Mouse (Mus musculus): ENCODE measurements around the gene Spsb4. TPM values are rescaled to one million over a fixed set of nuclear protein-coding genes. Genes with fewer than 3 reads are reported as not detected.

The Spsb4 gene
- total RNA-seq, 2 experiments from 2014 or later, result 4.7 to 6.3 TPM

DNA sequence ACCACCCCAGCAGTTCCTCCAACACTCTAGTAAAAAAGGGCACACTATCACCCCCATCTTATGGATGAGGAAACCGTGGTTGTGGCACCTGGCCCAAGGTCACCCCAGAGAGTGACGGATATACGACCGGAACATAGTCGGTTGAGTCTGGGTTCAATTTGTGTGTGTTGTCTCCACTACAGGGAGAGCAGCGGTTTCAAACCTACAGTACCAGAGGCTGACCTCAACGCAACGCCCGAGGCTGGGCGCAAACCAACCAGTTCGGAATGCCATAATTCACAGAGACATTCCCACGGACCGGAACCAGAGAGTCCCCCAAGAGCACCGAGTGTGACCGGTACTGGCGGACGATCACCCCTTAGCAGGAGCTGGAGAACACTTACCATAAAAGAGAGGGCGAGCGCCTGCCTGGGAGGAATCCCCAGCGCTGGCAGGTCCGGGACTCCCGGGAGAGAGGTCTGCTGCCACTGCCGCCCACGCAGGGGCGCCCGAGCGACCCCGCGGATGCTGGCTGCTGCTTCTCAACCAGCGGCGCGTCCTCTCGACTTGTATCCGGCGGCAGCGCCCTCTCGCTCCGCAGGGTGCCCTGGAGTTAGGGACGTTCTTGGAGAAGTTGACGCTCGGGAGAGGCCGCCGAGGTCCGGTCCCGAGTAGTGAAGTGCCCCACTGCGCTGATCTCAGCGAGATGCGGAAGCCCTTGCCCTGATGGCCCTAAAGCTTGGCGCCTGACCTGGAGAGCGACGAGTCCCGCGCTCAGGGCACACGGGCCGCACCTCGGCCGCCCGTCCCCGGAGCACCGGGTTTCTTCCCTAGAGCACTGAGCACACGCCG is 617 bp downstream of the Spsb4 start:
- DNase-seq (ENCODE audit: low spot score in 2 of 2), result peak; percentile 11 to 39

DNA sequence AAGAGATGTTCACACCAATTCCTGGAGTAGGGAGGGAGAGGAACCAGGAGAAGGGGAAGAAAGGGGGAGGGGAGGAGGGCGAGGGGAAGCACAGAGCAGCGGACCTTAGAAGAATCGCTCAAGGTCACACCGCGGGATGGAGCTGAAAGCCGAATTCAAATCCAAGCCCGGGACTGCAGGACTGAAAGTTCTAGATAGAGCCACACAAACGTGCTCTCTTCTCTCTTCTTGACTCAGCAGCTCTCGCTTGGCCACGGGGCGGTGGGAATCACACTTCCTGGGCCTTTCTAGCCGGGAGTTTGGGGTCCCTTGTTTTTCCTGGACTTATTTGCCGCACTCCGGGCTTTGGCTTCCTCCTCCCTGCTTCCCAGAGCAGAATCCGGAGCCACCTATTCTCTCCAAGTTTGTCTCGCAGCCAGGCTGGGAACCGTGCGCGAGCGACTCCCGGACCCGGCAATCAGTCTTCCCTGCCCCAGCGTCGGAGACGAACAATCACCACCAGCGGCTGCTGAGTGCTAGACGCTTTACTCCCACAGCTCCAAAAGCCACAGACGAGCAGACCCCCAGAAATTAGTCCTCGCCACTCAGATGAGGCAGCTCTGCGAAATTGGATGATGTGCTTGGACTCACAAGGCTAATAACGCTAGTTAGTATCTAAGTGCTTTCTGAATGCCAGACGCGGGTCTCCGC is 1.4 kb downstream of the Spsb4 start:
- peak; percentile 8 to 34 for DNase-seq (ENCODE audit: low spot score in 2 of 2)

DNA sequence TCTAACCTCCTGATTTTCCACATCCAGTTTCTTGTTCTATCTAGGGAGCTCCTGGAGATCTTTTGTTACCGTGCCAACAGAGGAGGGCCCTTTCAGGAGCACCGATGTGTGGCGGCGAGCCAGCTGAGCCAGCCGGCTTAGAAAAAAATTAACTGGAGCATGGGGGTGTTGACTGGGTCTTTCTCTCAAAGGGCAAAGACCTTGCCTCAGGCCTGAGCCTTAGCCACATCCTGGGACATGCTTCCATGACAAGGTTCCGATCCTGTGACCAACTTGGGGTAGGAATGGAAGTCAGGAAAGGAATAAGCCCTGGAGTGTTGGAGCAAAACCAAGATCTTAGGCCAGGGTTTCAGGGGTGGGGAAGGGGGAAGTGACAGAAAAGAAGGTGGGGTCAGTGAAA is 2.9 kb downstream of the Spsb4 start:
- DNase-seq (ENCODE audit: low spot score in 2 of 2), result peak in 1 of 2 experiments; percentile 16

DNA sequence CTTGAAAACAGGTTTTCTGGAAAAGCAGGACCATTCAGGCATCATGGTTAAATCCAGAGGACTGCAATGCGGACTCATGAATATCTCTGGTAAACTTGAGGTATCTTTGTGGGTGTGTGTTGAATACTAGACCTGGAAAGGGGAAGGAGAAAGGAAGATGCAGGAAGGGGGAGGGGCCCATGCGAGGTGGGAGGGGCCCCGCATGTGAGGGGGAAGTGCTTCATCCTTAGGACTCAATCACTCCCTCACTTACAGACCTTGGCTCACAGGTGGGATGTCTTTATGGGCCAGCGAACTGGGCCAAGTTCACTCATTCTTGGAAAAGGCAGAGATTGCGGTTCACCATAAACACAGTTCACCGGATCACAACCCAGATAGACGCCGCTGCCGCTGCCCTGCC is 4.9 kb downstream of the Spsb4 start:
- no peak for DNase-seq (ENCODE audit: low spot score in 2 of 2)

DNA sequence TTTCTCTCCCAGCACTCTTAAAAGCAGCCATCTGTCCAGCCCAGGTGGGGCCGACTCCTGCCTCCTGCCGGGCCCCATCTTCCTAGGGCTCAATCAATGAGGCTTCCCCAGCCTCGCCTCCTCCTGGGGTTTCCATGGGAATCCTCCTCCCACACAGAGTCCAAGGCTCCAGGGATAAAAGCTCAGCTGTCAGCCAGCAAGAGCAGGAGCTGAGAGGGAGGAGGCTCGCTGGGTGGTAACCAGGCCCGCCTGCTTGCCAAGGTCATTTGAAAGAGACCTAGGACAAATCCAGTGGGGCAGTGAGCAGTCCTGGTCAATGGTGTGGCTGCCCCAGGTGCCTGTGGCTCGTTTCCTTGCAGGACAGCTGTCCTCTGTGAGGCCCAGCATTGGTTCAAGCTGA is 5.5 kb downstream of the Spsb4 start:
- DNase-seq (ENCODE audit: low spot score in 2 of 2), result peak; percentile 45 to 51

DNA sequence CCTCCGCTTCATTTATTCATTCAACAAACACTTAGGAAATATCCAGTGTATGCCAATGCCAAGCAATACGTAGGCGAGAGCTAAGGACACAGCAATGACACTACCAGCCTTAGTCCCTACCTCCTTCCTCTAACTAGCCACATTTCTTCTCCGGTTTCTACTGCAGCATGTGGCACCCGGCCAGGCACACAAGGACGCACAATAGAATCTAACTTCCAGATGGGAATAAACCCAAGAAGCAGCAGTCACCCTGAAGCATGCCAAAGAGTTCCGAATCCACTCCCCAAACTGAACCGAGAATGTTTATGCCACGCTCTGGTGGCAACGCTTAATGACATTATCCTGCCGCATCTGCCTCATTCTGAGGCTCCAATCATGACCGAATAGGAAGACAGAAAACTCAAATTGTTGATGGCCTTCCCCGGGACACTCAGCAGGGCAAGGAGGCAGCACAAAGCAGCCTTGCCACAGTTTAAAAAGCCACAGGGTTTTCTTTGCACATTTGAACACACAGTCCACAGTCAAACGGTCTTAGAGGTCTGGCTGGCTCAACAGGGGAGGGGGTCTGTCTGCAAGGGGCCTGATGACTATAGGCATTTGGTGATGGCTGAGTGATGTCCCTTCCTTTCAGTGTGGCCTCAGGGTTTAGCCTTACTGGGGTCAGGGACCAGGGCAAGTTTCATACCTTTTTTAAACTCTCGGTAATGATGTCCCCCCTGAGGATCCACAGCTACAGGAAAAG is 7.0 kb downstream of the Spsb4 start:
- peak; percentile 17 to 57 for DNase-seq (ENCODE audit: low spot score in 2 of 2)

DNA sequence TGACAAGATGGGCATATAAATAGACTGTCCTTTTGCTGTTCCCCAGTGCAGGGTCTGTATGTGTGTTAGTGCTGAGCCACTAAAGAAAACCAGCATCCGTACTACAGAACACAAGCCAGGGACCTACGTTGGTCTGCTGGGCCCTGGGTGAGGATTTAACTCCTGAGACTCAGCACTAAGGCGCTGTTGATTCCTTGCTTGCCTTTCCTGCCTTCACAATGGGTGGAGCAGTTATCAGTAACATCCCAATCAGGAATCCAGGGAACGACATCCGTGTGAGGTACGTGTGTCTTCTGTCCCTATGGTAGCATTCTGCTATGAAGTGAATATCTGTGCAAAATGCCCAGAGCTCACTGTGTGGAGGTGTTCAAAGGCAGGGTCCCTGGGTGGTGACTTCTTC is 8.2 kb downstream of the Spsb4 start:
- no peak for DNase-seq (ENCODE audit: low spot score in 2 of 2)

DNA sequence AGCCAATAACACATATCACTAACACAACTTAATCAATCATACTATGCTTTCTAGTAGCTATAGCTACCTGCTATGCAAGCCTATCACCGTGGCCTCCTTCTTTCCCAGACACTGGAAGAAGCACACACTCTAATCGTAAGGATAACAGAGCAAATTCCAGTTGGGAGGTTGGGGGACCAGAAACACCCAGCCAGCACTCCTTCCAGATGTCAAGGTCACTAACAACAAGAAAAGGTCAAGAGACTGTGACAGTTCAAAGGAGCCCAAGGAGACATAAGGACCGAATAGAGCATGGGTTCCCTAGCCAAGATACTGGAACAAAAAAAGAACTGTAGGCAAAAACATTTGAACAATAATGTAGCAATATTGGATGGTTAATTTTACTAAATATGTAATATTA is 13.9 kb downstream of the Spsb4 start:
- DNase-seq (ENCODE audit: low spot score in 2 of 2), result no peak

DNA sequence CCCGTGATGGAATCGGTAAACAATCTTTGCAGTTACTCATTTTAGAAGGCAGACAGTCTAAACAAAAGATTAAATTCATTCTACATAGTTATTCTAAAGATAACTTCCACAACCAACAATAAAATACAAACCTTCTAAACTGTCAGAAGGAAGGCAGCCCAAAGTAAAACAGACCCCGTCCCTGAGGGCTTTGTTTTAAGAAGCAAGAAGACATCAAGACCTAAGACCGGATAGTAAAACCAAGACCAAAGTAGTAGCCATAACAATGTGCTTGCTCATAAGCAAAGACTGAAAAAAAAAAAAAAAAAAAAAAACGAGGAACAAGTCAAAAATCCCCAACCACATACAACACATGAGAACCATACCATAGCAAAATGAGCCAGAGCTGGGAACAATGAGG is 15.5 kb downstream of the Spsb4 start:
- DNase-seq (ENCODE audit: low spot score in 2 of 2), result no peak

DNA sequence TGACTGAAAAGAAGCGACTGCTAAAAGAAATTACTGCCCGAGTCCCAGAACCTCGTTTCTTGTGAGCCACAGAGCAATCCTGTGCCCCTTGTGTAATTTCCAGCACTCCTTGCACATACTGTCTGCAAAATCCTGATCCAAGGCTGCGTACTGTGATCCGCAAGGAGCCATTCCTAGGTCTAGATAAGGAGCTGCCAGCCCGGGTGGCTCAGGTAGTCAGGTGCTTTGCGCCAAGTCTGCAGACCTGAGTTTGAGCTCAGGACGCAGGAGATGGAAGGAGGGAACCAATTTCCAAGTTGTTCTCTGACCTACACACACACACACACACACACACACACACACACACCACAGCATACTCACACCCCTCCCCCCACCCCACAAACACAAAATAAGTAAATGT is 16.0 kb downstream of the Spsb4 start:
- no peak for DNase-seq (ENCODE audit: low spot score in 2 of 2)

DNA sequence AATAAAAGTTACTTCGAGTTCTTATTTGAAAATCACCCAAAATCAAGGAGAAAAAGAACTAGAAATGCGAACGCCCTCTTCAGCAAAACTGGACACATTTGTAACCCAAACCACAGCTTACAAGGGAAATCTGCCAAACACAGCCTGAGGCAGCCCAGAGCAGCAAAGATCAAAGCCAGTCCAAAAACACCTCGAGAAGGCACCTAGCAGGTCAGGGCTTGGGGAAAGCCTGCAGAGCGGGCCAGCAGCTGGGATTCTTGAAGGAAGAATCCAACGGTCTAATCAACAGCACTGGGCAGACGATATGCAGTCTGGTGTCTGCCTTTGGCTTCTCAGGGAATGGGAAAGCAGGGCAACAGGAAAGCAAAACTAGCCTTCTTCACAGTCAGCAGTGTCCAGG is 16.6 kb downstream of the Spsb4 start:
- DNase-seq (ENCODE audit: low spot score in 2 of 2), result no peak

DNA sequence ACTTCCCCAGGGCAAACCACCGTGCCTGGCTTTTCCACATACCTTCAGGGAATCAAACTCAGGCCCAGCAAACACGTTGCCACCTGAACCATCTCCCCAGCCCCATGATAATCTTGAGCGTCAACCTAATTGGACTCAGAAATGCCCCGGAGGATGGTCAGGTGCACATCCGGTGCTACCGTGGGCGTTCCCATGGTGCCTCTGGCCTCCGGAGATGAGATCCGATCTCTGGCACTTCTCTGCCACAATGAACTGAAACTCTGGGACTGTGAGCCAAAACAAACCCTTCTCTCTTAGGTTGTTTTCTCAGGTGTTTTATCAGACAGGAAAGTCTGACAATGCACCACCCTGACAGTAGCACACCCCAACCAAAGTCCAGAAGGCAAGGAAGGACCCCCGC is 17.2 kb downstream of the Spsb4 start:
- no peak for DNase-seq (ENCODE audit: low spot score in 2 of 2)

DNA sequence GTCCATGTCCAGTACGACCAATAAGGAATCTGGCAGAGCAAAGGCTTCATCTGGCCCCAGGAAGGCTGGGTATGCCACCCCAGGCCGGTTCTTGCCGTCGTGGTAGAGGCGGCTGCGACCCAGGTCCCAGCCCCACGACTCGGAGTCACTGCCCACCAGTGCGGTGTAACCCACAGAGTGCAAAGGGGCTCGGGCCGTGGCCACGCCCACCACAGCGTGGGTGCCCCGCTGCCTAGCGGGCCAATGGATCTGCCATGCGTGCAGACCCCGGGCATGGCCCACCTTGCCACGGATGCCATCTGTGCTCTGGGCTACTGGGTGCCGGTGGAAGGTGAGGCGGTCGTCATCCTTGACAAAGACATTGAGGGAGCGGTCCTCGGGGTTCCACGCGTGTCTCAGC is 22.9 kb downstream of the Spsb4 start:
- DNase-seq (ENCODE audit: low spot score in 2 of 2), result no peak

DNA sequence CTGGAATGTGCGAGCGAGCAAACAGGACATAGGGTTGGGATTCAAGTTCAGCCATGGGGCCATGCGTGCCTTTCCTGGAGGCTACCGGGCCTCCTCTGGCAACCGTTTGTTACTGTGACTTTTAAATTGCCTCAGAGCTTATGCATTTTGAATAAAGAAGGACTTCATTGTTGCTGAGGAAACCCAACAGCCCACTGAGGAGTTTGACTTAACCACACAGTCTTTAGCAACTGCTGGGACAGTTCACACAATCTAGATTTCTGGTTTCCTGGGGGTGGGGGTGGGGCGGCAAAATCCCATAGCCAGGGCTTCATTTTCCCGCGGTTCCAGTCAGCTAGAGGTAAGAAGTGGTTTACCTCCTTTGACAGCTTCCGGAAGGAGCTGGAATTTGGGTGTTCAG is 23.9 kb downstream of the Spsb4 start:
- DNase-seq (ENCODE audit: low spot score in 2 of 2), result no peak

DNA sequence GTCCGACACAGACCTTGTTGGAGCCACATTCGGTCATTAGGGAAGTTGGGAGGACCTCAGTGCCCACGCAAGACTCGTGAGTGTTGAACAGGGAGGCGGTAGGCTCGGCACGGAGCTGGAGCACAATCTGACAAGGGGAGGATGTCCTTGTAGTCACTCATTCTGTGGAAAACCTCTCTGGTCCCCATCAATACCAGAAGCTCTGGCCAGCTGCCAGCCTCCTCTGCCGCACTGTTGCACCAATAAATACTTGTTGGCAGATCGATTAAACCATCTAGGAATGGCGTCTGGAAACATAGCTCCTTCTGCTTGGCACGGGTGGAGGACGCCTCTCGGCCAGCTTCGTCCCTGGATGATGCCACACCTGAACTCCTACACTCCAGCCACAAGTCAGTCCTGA is 27.5 kb downstream of the Spsb4 start:
- DNase-seq (ENCODE audit: low spot score in 2 of 2), result no peak

DNA sequence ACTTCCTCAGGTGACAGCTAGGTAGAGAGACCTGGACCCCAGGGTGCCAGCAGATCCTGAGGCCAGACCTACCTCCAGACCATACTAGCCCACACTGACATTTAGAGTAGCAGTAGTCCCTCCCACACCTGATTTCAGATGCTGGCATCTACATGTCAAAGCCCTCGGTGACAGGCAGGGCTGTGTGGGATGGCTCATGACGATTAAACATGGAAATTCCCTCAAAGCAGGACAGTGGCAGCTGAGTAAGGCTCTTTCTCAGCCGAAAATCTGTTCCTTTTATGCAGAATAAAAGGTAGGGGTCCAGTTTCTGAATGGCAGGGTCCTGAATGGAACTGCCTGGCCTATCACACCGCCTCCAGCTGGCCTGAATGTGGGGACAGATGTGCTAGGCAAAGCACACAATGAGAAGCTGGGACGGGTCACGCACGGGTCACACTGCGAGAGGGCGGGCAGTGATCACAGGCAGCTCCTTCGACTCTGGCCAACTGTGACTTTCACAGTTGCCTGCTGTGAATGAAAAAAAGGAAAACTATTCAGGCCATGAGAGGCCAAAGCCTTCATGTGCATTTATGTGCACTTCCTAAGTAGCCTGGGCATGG is 29.2 kb downstream of the Spsb4 start:
- DNase-seq (ENCODE audit: low spot score in 2 of 2), result no peak

DNA sequence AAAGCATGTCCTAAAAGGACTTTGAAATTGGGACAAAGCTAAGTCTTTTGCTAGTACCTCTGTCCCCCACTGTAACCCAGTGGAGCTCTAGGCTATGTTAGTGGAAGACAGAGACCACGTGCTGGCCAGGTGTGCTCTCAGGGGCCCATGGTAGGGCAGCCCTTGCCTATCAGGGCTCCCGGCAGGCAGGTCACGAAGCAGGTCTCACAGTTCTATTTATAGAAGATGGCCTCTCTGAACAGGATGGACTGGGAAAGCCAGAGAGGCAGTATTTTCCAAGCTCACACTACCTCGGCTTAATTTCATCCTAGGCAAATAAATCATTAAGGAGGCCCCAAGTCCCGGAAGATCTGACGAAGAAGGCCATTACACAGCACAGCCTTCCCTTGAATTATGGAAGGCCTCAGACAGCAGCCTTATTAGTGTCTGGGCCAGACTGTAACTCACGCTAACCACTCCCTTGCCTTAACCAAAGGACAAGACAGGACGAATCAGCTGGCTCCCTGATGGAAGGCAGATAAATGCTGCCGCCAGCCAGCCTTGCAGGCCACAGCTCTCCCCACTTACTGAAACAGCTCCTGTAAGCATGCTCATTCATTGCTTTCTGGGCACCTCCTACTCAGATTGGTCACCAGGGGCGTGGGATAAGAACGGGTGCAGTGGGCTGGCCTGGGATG is 31.7 kb downstream of the Spsb4 start:
- no peak for DNase-seq (ENCODE audit: low spot score in 2 of 2)

DNA sequence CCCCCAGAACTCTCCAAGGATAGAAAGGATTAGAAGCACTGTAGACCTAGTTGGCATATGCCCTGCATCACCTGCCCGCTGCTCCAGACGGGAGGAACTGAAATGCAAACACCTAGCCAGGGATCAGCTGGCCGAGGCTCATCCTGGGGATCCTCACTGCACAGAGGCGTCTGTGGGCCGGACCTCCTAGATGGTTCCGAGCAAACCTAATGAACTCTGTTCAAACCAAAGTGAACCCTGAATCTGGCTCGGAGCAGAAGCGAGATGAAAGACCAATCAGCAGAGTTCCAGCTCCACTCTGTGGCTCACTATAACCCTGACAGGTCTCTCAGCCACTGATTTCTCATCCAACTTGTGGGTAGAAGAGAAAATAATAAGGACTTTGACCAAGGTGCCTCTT is 34.6 kb downstream of the Spsb4 start:
- no peak for DNase-seq (ENCODE audit: low spot score in 2 of 2)

DNA sequence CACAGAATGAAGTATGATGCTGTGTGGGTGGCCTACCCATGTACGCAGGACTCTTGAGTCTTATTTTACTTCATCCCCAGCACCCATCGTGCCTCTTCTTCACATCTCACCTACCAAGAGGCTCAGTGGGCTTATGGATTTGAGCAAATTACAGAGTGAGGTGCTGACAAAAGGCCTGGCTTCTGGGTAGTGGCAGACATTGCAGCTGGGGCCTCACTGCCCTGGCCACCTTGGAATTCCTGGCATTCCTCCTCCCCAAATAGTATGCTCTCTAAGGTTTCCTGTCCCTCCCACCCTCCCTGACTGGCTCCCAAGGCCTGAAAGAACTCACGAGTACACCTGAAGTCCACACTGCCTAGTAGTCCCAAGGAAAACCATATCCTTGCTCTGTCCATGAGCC is 35.7 kb downstream of the Spsb4 start:
- no peak for DNase-seq (ENCODE audit: low spot score in 2 of 2)

DNA sequence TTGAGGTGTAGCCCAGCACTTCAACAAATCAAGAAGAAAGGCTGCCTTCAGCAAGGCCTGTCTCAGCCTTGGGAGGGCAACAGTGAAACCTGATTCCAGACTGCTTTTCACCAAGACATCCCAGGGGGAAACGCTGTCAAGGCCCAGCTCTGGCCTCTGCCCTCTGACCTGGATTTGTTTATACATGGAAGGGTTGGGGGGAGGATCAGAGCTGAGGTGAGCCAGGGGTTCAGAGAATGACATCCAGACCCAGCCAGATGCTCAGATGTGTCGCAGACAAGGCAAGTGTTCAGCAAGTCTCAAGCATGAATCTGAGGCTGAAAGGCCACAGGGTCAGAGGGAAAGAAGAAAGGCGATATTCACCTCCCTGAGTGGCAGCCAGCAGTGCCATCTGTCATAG is 36.3 kb downstream of the Spsb4 start:
- DNase-seq (ENCODE audit: low spot score in 2 of 2), result no peak

DNA sequence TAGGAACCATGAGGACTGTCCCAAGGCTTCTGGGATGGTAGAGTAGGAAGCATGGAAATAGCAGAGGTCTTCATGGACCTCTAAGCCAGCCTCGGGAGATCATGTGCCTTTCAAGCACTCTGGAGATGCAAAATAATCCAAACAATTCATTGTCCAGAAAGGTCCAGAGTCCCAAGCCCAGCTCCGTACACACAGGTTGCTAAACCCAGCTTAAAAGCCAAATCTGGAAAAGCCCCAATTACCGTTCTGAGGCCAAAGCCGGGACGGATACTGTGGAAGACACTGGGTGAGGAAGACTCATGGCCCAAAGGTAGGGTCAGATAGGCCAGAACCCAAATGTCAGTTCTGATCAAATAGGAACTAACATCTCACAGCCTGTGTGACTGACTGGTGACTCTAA is 36.8 kb downstream of the Spsb4 start:
- no peak for DNase-seq (ENCODE audit: low spot score in 2 of 2)

All from left cerebral cortex, adult 18-20 months (tissue).